Mouse (Mus musculus) activated CD4-positive, CD25-positive, alpha-beta regulatory T cell (primary cell): Measurements from ENCODE around the gene Olfr125. TPM values are rescaled to one million over a fixed set of nuclear protein-coding genes. Genes with fewer than 3 reads are reported as not detected.

Experiments used
- polyA plus RNA-seq, 2 experiments: library from polyadenylated mRNA; unstranded; fragments of 100-300 nt; shearing (Covaris generic); gene quantifications; one replicate each; pipeline ENCODE4 v1.2.1; 2017

Gene Olfr125
- not detected for polyA plus RNA-seq

GRCm38 (mm10) chr17:37832649-37833048, at the start of gene Olfr125:
Olfr125 (plus strand) TSS chr17:37832949.

GRCm38 (mm10) chr17:37793229-37793628, 39.5 kb upstream of the Olfr125 start, which contains the start of gene Olfr123:
Olfr123 (plus strand) TSS chr17:37793529.

GRCm38 (mm10) chr17:37799588-37799987, 33.2 kb upstream of the Olfr125 start, which contains the start of gene Olfr124:
Olfr124 (plus strand) TSS chr17:37799888.

DNA sequence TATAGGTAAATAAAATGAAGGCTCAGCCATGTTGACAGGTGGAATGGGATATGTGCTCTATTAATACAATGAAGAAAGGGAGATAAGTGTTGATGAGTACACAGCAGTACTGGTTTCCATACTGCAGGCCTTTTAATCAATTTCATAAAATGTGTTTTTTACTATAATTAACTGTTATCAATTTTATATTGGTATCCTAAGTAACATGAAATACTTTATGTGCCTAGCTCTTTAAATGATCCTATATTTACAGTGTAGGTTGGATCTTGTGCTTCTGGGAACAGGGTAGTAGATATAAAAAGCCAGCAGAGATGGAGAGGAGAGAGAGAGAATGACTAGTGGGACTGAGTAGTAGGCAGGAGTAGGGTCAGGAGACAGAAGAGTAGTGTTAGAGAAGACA, 14.4 kb downstream of the Olfr125 start, which contains the start of gene Olfr126:
Olfr126 (plus strand) TSS at position 301 of the 400 bp plus-strand sequence.

Other genes with a start within 250 kb of the Olfr125 start
- gene Olfr114, start 240.2 kb upstream of the Olfr125 start, polyA plus RNA-seq, result not detected
- gene Olfr115, start 205.8 kb upstream of the Olfr125 start, polyA plus RNA-seq, result not detected
- not detected for gene Olfr116, start 205.8 kb upstream of the Olfr125 start, polyA plus RNA-seq
- gene Olfr117, start 169.2 kb upstream of the Olfr125 start, polyA plus RNA-seq, result under 1 TPM in 1 of 2 experiments, not detected in 1; 0.09 TPM
- under 1 TPM in 1 of 2 experiments, not detected in 1; 0.08 TPM for gene Olfr118, start 166.0 kb upstream of the Olfr125 start, polyA plus RNA-seq
- gene Olfr119, start 136.4 kb upstream of the Olfr125 start, polyA plus RNA-seq, result under 1 TPM in 1 of 2 experiments, not detected in 1; 0.12 TPM
- gene Olfr120, start 111.1 kb upstream of the Olfr125 start, polyA plus RNA-seq, result not detected
- gene Olfr121, start 84.1 kb upstream of the Olfr125 start, polyA plus RNA-seq, result not detected
- gene Olfr122, start 64.3 kb upstream of the Olfr125 start, polyA plus RNA-seq, result under 1 TPM in 1 of 2 experiments, not detected in 1; 0.29 TPM
- not detected for gene Olfr123, start 39.4 kb upstream of the Olfr125 start, polyA plus RNA-seq
- not detected for gene Olfr124, start 33.1 kb upstream of the Olfr125 start, polyA plus RNA-seq
- gene Olfr126, start 14.5 kb downstream of the Olfr125 start, polyA plus RNA-seq, result under 1 TPM in 1 of 2 experiments, not detected in 1; 0.20 TPM
- under 1 TPM in 1 of 2 experiments, not detected in 1; 0.31 TPM for gene Olfr127, start 67.5 kb downstream of the Olfr125 start, polyA plus RNA-seq
- gene Olfr128, start 87.6 kb downstream of the Olfr125 start, polyA plus RNA-seq, result under 1 TPM in 1 of 2 experiments, not detected in 1; 0.20 TPM
- not detected for gene Olfr761, start 120.1 kb downstream of the Olfr125 start, polyA plus RNA-seq
- gene Olfr129, start 227.1 kb downstream of the Olfr125 start, polyA plus RNA-seq, result under 1 TPM in 1 of 2 experiments, not detected in 1; 0.45 TPM
- gene Olfr130, start 231.0 kb downstream of the Olfr125 start, polyA plus RNA-seq, result not detected